Mouse (Mus musculus): ENCODE data around the gene Herc2.

DNA sequence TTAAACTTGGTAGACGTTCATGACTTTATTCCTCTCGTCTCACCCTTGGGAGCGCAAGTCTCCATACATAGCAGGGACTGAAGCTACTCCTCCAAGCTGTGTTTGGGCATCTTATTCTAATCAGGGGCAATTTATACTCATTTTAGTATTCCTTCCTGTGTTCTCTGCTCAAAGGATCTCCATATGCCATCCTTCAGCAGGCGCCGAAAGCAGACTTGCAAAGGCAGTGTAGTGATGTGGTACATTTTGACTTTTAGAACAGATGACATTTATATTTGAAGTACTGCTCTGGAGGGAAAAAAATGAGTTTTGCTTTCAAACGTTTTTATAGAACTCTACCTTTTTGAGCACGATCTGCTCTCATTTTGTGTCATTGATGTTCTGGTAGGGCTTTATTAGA, 71.0 kb downstream of the Herc2 start:
- TF ChIP-seq CTCF (IDR thresholded peaks at IDR 0.05; ENCODE audit: borderline replicate concordance, extremely low read depth, insufficient read depth, insufficient read length) (no peak), POLR2A (IDR thresholded peaks at IDR 0.05; ENCODE audit: borderline replicate concordance, extremely low read depth, insufficient read depth, insufficient read length, poor library complexity, severe bottlenecking) (no peak)

Data from brain, embryonic 14.5 days (tissue).